Mouse (Mus musculus) heart, embryonic 14.5 days (tissue): ENCODE results near the gene 2010111I01Rik. TPM values are rescaled to one million over a fixed set of nuclear protein-coding genes. Genes with fewer than 3 reads are reported as not detected.

Experiments used
- ATAC-seq: fragments of 200-750 bp; cut with Nextera tagmentation; 2 replicates; pipeline ENCODE4 v1.8.0; 2017; ENCODE audit warnings: low read depth, moderate TSS enrichment; ENCODE audit not compliant: insufficient number of reproducible peaks, insufficient read depth, low FRiP score
- H3K27ac ChIP-seq, 2 experiments: fragments of 200-500 bp in 1 of 2; fragments of 300-500 bp in 1 of 2; sonication (generic) in 1 of 2; replicated peaks in 1 of 2; 2 replicates each; pipeline ENCODE4 v1.5.1; 2012 to 2014; ENCODE audit warnings: low read depth in 2 of 2, low read length in 2 of 2, control low read depth in 1 of 2, mild to moderate bottlenecking in 1 of 2, mixed read lengths in 1 of 2; ENCODE audit not compliant: control insufficient read depth in 1 of 2, insufficient read depth in 1 of 2
- H3K27me3 ChIP-seq: fragments of 300-500 bp; sonication (generic); 2 replicates; pipeline ENCODE4 v1.6.1; 2014; ENCODE audit warnings: mild to moderate bottlenecking, low read length, control low read depth; ENCODE audit not compliant: control insufficient read depth, insufficient read depth
- H3K36me3 ChIP-seq: fragments of 300-500 bp; sonication (generic); 2 replicates; pipeline ENCODE4 v1.6.1; 2014; ENCODE audit warnings: mild to moderate bottlenecking, control low read depth, low read length, mixed read lengths; ENCODE audit not compliant: control insufficient read depth, insufficient read depth
- H3K4me1 ChIP-seq, 2 experiments: fragments of 200-500 bp in 1 of 2; fragments of 300-500 bp in 1 of 2; sonication (generic) in 1 of 2; 2 replicates each; pipeline ENCODE4 v1.6.1; 2012 to 2014; ENCODE audit warnings: low read length in 2 of 2, control low read depth in 1 of 2, mixed read lengths in 1 of 2; ENCODE audit not compliant: control insufficient read depth in 2 of 2, insufficient read depth in 2 of 2
- H3K4me2 ChIP-seq: fragments of 300-500 bp; sonication (generic); 2 replicates; pipeline ENCODE4 v1.6.1; 2014; ENCODE audit warnings: mild to moderate bottlenecking, low read length
- H3K4me3 ChIP-seq, 2 experiments: fragments of 200-500 bp in 1 of 2; fragments of 300-500 bp in 1 of 2; sonication (generic) in 1 of 2; 2 replicates each; pipeline ENCODE4 v1.5.1; 2012 to 2014; ENCODE audit warnings: low read length in 2 of 2, mild to moderate bottlenecking in 2 of 2, control low read depth in 1 of 2, low read depth in 1 of 2, moderate library complexity in 1 of 2; ENCODE audit not compliant: control insufficient read depth in 1 of 2, insufficient read depth in 1 of 2
- H3K9ac ChIP-seq: fragments of 300-500 bp; sonication (generic); 2 replicates; pipeline ENCODE4 v1.6.1; 2014; ENCODE audit warnings: mild to moderate bottlenecking, low read length
- H3K9me3 ChIP-seq: fragments of 300-500 bp; sonication (generic); 2 replicates; pipeline ENCODE4 v1.6.1; 2016; ENCODE audit warnings: low read length, control low read depth; ENCODE audit not compliant: control insufficient read depth
- WGBS: fragments of 180-500 bp; shearing (Covaris S2); extraction: QIAGEN DNeasy Blood & Tissue Kit; methylation state at CpG from one replicate; pipeline ENCODE4 v1.1.7; 2014; 5-methylcytosine and 5-hydroxymethylcytosine counted together
- polyA plus RNA-seq: library from polyadenylated mRNA; unstranded; fragments of >200 nt; fragmentation: Nextera tagmentation; extraction: Ambion mirVana; gene quantifications from 2 replicates; pipeline ENCODE4 v1.2.1, GENCODE M21; 2014

The 2010111I01Rik gene
- polyA plus RNA-seq, 1 experiment from 2014 or later, result 69.5 TPM

DNA sequence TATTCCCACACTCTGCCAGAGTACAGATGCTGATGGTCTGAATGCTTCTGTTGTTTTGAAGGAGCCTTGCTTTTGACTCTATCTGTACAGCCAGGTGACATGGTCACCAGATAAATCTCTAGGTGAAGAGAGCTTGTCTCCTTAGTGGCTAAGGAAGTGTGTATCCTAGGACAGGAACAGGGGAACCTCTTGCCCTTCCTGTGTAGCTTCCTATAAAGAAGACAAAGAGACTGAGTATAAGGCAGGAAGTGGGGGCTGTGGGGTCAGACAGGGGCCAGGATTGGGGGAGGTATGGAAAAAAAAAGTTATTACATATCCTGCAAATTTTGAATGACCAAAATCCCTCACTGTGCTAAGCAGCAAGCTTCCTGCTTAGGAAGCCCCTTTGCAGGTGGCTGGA is 13.4 kb downstream of the 2010111I01Rik start:
- no peak overlapping the region for H3K4me3 ChIP-seq
- peaks cover 0 to 3% of the 10 kb centered on the region in 2 experiments; a peak in 3 of 4 replicates for H3K4me1 ChIP-seq
- ATAC-seq, result no peak
- H3K27me3 ChIP-seq, result no peaks in the 10 kb centered on the region
- peak overlapping the region; percentile 39 to 62; a peak in 2 of 4 replicates for H3K27ac ChIP-seq
- no peak overlapping the region for H3K4me2 ChIP-seq
- H3K9ac ChIP-seq, result no peak overlapping the region
- no peaks in the 10 kb centered on the region for H3K36me3 ChIP-seq
- H3K9me3 ChIP-seq, result no peaks in the 10 kb centered on the region

DNA sequence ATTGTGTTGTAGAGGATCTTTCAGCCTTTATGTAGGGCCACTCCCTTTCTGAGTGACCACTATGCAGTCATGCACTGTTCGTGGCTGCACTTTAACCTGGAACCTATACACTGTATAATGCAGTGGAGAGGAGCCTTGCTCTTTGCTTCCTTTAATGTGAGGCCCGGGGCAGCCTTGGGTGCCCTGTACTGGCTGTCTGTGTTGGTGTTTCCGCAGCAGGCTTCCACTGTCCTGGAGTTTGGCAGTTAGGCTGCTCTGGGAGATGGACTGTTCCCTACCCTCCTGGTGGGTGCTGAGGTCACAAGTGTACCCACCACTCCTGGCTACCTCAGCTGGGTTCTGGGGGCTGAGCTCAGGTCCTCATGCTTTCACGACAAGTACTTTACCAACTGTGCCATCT is 14.1 kb downstream of the 2010111I01Rik start:
- no peak overlapping the region for H3K4me3 ChIP-seq
- H3K27me3 ChIP-seq, result no peaks in the 10 kb centered on the region
- H3K4me2 ChIP-seq, result no peak overlapping the region
- peak overlapping the region in 1 of 2 experiments; percentile 39; a peak in 2 of 4 replicates for H3K27ac ChIP-seq
- H3K4me1 ChIP-seq, result peaks cover 0 to 3% of the 10 kb centered on the region in 2 experiments; a peak in 3 of 4 replicates
- no peaks in the 10 kb centered on the region for H3K36me3 ChIP-seq
- no peaks in the 10 kb centered on the region for H3K9me3 ChIP-seq
- no peak overlapping the region for H3K9ac ChIP-seq
- 73% methylated on average over 4 of the region's 4 CpGs for whole genome bisulfite sequencing
- ATAC-seq, result no peak; the same call in 1 of the 2 replicates

DNA sequence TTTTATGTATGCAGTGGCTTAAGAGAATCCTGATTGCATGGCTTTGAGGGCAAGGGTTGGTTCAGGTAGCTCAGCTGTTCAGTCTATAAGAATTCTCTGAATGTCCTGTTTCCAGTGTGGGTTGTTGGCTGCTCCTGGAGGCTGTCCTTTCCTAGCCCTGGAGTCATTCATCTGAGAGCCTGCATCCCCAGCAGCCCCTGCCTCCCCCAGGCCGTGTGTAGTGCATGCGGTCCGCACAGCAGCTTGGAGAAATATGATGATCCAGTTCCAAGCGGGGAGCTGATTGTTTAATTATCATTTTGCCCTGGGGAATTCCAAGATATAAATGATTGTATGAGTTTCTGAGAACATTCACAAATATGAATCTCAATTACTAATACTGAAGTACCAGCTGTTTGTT is 14.5 kb downstream of the 2010111I01Rik start:
- Histone ChIP-seq H3K27me3 (no peaks in the 10 kb centered on the region), H3K27ac (peak overlapping the region in 1 of 2 experiments; percentile 39; a peak in 2 of 4 replicates), H3K9me3 (no peaks in the 10 kb centered on the region), H3K4me2 (no peak overlapping the region), H3K4me3 (no peak overlapping the region), H3K36me3 (no peaks in the 10 kb centered on the region), H3K4me1 (peaks cover 0 to 3% of the 10 kb centered on the region in 2 experiments; a peak in 3 of 4 replicates), H3K9ac (no peak overlapping the region)
- 82% methylated on average over 4 of the region's 4 CpGs for WGBS
- ATAC-seq, result no peak

DNA sequence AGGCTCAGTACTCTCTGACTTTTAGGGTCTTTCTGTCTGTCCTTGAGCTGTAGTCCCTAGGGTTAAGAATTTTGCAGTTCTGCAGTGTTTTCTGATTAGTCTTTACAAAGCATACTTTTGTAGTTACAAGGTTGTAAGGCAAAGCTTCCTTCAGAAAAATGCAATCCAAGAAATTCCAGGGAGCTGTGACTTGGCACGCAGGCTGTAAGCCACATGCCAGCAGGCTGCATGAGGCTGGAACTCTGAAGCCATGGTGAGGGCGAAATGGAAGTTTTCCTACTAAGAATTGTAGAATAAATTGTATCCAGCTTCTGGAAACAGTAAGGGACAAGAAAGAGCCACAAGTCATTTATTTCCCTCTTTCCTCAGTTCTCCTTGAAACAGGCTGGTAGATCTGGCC is 15.4 kb downstream of the 2010111I01Rik start:
- H3K36me3 ChIP-seq, result no peaks in the 10 kb centered on the region
- no peaks in the 10 kb centered on the region for H3K9me3 ChIP-seq
- no peaks in the 10 kb centered on the region for H3K27me3 ChIP-seq
- H3K27ac ChIP-seq, result peak overlapping the region; percentile 33 to 49; a peak in 1 of 4 replicates
- H3K4me3 ChIP-seq, result no peak overlapping the region
- H3K9ac ChIP-seq, result no peak overlapping the region
- H3K4me1 ChIP-seq, result peaks cover 0 to 3% of the 10 kb centered on the region in 2 experiments; a peak in 3 of 4 replicates
- 84% methylated on average over 2 of the region's 2 CpGs for WGBS
- no peak overlapping the region for H3K4me2 ChIP-seq
- ATAC-seq, result no peak

DNA sequence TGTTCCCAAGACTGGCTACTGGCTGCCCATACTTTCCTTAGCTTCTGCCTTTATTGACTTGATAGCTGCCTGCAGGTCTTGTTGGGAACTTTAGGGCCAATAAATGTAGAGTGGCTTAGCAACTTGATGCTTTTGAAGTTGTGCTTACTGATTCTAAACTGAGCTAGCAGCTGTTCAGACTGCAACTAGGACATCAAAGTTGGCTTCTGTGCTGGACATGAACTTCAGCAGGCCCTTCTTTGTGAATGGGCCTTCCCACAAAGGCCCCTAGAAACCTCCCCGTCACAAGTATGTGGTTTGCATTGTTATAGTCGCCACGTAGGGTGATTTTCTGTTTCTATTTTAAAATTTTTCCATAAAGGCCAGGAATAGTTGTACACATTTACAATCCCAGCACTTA is 19.8 kb downstream of the 2010111I01Rik start:
- 53% methylated on average over 3 of the region's 3 CpGs for WGBS
- Histone ChIP-seq H3K4me1 (peaks cover 0 to 3% of the 10 kb centered on the region in 2 experiments; a peak in 3 of 4 replicates), H3K36me3 (no peaks in the 10 kb centered on the region), H3K4me3 (no peak overlapping the region), H3K9ac (no peak overlapping the region), H3K9me3 (no peaks in the 10 kb centered on the region), H3K27me3 (no peaks in the 10 kb centered on the region), H3K4me2 (no peak overlapping the region), H3K27ac (no peak overlapping the region)
- ATAC-seq, result no peak

DNA sequence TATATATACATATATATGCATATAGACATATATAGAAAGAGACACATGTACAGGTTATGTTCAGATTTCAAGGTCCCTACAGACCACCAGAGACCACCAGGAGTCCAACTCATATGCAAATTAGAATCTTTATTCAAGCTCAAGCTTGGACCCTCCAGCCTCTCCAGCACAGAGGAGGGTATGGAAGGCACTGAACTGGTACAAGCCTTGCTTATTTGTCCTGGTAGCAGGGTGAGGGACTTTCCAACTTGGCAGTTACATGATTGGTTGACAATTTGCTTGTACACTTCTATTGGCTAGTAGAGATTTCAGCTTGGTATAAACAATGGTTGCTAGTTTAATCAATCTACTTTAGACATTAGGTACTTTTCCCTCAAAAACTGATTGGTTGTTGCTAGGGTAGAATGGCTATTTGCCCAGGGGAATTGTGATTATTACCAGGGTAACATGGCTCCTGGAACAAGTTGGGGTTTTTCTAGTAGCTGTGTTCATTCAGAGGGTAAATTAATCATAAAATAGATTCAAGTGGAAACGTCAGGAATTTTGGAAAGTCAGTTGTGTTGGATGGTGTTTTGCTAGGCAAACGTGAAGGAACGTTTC is 25.3 kb downstream of the 2010111I01Rik start:
- WGBS, result 71% methylated on average over 3 of the region's 3 CpGs
- Histone ChIP-seq H3K27me3 (no peaks in the 10 kb centered on the region), H3K27ac (no peak overlapping the region)

DNA sequence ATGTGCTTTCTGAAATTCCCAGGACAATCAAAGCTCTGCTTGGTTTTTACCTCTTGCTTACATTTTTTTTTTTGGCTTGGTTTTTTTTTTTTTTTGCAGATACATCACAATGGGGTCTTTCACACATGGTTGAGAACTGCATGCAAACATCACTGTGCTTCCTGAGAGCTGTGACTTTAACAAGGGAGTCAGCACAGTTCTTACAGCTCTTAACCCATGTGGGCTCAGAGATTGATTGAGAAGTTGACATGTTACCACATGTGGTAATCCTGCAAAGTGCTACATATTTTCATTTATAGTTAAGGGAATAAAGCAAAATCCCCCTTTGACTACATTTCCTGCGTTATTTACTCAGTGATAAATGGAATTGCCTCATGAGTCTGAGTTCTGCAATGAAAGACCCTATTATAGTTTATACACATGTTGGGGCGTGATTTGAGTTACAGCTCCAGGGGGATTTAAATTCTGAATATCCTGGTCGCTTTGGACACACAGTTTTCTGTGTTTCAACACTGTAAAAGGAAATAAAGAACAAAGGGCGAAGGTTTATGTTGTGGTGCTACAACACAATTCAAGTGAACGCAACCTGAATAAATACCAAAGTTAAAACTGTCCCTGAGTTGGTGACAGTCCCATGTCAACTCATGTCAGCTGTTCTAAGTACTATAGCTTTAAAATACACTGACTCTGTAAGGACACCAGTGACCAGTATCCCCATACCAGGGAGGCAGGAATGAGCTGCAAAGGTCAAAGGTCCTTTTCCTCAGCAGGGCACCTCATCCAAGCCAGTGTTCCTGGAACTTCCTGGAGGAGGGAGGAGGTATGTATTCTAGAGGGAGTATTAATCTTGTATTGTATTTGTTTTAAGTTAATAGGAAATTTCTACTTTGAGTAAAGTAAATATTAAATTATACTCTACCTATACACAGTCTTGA is 29.1 kb downstream of the 2010111I01Rik start:
- ATAC-seq, result no peak
- no peaks in the 10 kb centered on the region for H3K27me3 ChIP-seq
- H3K9me3 ChIP-seq, result no peaks in the 10 kb centered on the region
- no peak overlapping the region for H3K4me3 ChIP-seq
- H3K4me2 ChIP-seq, result no peak overlapping the region
- WGBS, result 75% methylated on average over 5 of the region's 5 CpGs
- H3K9ac ChIP-seq, result no peak overlapping the region
- H3K4me1 ChIP-seq, result peaks cover 0 to 4% of the 10 kb centered on the region in 2 experiments; a peak in 2 of 4 replicates
- H3K27ac ChIP-seq, result no peak overlapping the region
- no peaks in the 10 kb centered on the region for H3K36me3 ChIP-seq

More for the DNA sequence above, 25.3 kb downstream of the 2010111I01Rik start:
- H3K4me2 ChIP-seq, result no peak overlapping the region
- no peak for ATAC-seq
- no peaks in the 10 kb centered on the region for H3K36me3 ChIP-seq
- no peak overlapping the region for H3K9ac ChIP-seq
- H3K4me1 ChIP-seq, result no peaks in the 10 kb centered on the region
- H3K4me3 ChIP-seq, result no peak overlapping the region
- no peaks in the 10 kb centered on the region for H3K9me3 ChIP-seq
